Mouse (Mus musculus) liver, embryonic 14.5 days (tissue): Measurements from ENCODE around the gene Zfp423. TPM values are rescaled to one million over a fixed set of nuclear protein-coding genes. Genes with fewer than 3 reads are reported as not detected.

Experiments used
- ATAC-seq: fragments of 200-750 bp; cut with Nextera tagmentation; 2 replicates; pipeline ENCODE4 v1.8.0; 2017; ENCODE audit warnings: moderate number of reproducible peaks, mild to moderate bottlenecking, moderate library complexity; ENCODE audit not compliant: insufficient read depth
- DNase-seq, 3 experiments: peaks; one replicate each; pipeline ENCODE4 v3.0.0-alpha.2; 2012 to 2013; ENCODE audit warnings: low read depth in 3 of 3, low spot score in 3 of 3
- H3K27ac ChIP-seq: fragments of 300-500 bp; sonication (generic); 2 replicates; pipeline ENCODE4 v1.5.1; 2014; ENCODE audit warnings: moderate library complexity, mild to moderate bottlenecking, control low read depth, inconsistent platforms
- H3K27me3 ChIP-seq: fragments of 300-500 bp; sonication (generic); 2 replicates; pipeline ENCODE4 v1.6.1; 2014; ENCODE audit warnings: mild to moderate bottlenecking, low read length, moderate library complexity; ENCODE audit not compliant: control insufficient read depth, insufficient read depth
- H3K36me3 ChIP-seq: fragments of 300-500 bp; sonication (generic); replicated peaks from 2 replicates; pipeline ENCODE4 v1.6.1; 2014; ENCODE audit warnings: low read depth; ENCODE audit not compliant: control insufficient read depth, insufficient read depth
- H3K4me1 ChIP-seq, 2 experiments: fragments of 200-500 bp in 1 of 2; fragments of 300-500 bp in 1 of 2; sonication (generic) in 1 of 2; replicated peaks; 2 replicates each; pipeline ENCODE4 v1.6.1; 2012 to 2014; ENCODE audit warnings: antibody characterized with exemption in 1 of 2, inconsistent platforms in 1 of 2, low read length in 1 of 2; ENCODE audit not compliant: control insufficient read depth in 2 of 2, insufficient read depth in 2 of 2
- H3K4me2 ChIP-seq: fragments of 300-500 bp; sonication (generic); 2 replicates; pipeline ENCODE4 v1.6.1; 2014; ENCODE audit warnings: low read depth, mild to moderate bottlenecking, control low read depth, moderate library complexity
- H3K4me3 ChIP-seq, 2 experiments: fragments of 200-500 bp in 1 of 2; fragments of 300-500 bp in 1 of 2; sonication (generic) in 1 of 2; 2 replicates each; pipeline ENCODE4 v1.5.1; 2012 to 2014; ENCODE audit warnings: low read depth in 2 of 2, low read length in 2 of 2, mild to moderate bottlenecking in 2 of 2, control low read depth in 1 of 2, inconsistent platforms in 1 of 2, moderate library complexity in 1 of 2; ENCODE audit not compliant: insufficient read depth in 1 of 2
- H3K9ac ChIP-seq: fragments of 300-500 bp; sonication (generic); replicated peaks from 2 replicates; pipeline ENCODE4 v1.6.1; 2014; ENCODE audit warnings: mild to moderate bottlenecking, control low read depth, moderate library complexity
- H3K9me3 ChIP-seq: fragments of 300-500 bp; sonication (generic); 2 replicates; pipeline ENCODE4 v1.6.1; 2016; ENCODE audit warnings: low read length, mixed read lengths; ENCODE audit not compliant: control insufficient read depth
- CTCF ChIP-seq: IDR thresholded peaks from 2 replicates; pipeline ENCODE4 v1.5.1; 2016; ENCODE audit warnings: antibody characterized with exemption, low read depth, control low read depth
- EP300 ChIP-seq: IDR thresholded peaks from 2 replicates; pipeline ENCODE4 v1.6.1; 2016; ENCODE audit warnings: antibody characterized with exemption, low read depth
- WGBS: fragments of 180-500 bp; shearing (Covaris S2); extraction: QIAGEN DNeasy Blood & Tissue Kit; methylation state at CpG from one replicate; pipeline ENCODE4 v1.1.7; 2014; ENCODE audit not compliant: insufficient replicate concordance; 5-methylcytosine and 5-hydroxymethylcytosine counted together
- polyA plus RNA-seq, 2 experiments: library from polyadenylated mRNA; depleted of rRNA in 1 of 2; stranded (reverse) in 1 of 2; unstranded in 1 of 2; fragments of >200 nt; fragmentation: Nextera tagmentation in 1 of 2; extraction: Ambion mirVana in 1 of 2; gene quantifications; 2 replicates each; pipeline versions ENCODE4 v1.2.1 to v1.2.3; 2012 to 2014

The Zfp423 gene
- polyA plus RNA-seq, 2 experiments, result 0.52 to 0.60 TPM

DNA sequence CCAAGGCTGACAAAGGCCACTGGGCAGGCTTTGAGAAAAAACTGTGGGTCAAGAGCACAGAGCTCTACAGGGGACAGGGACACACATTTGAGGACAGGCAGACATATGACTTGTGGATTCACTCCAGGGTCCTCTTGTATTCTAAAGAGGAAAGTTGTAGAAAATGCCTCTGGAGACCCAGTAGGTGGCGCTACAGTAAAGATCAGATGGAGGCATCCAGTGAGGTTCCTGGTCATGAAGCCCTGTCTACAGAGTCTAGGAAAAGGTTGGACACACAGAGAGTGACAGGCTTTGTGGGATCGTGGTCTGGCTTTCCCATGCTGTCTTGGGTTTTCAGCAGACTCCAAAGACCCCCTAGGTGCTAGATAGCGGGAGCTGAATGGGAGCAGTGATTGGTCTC is 318.5 kb downstream of the Zfp423 start:
- H3K4me2 ChIP-seq, result no peak overlapping the region
- no peak overlapping the region for H3K27ac ChIP-seq
- no peak overlapping the region for H3K4me3 ChIP-seq
- H3K4me1 ChIP-seq, result no peaks in the 10 kb centered on the region
- ATAC-seq, result no peak
- WGBS, result 32% methylated on average over 3 of the region's 3 CpGs
- H3K9ac ChIP-seq, result no peak overlapping the region
- no peaks in the 10 kb centered on the region for H3K9me3 ChIP-seq
- no peaks in the 10 kb centered on the region for H3K36me3 ChIP-seq
- peak; percentile 33 for TF ChIP-seq CTCF
- no peak for TF ChIP-seq EP300
- H3K27me3 ChIP-seq, result no peaks in the 10 kb centered on the region
- DNase-seq, result no peak

DNA sequence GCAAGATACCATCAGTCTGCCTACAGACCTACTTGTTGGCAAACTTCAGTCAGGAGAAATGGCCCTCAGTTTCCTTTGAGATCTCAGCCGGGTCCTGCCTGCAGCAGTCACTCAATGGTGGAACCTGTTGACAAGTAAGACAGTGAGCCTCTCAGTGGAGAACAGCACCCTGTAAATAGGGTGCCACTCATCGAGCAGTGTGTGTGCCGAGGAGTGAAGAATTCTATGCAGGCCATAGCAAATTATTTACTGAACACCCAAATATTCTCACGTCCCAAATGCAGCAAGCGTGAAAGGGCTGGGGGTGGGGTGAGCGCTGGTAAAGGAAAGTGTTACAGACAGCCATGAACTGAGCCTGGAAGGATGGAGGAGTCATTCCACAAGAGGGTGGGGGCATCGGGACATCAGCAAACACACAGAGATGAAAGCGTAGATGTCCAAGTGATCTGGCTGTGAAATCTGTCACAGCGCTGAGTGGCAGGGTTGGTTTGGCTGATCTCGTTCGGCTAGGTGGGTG is 323.1 kb downstream of the Zfp423 start:
- WGBS, result 65% methylated on average over 11 of the region's 11 CpGs

DNA sequence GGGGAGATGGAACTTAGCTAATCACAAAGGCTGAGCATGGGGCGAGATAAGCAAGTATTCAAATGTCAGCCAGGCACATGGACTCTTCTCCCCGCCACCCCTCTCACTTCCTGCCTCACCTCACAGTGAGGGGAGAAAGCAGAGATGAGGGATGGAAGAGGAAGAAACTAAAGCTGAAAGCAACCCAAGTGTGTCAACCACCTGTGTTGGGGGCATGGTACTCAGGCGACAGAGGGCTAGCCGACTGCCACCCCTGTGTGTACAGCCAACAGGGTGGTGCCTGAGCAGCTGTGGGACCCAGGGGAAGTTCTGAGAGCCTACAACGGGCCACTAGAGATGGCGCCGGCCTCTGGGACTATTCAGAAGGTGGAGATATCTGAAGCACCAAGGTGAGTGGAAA is 327.6 kb downstream of the Zfp423 start:
- ATAC-seq (no peak), DNase-seq (no peak)
- no peaks in the 10 kb centered on the region for H3K27me3 ChIP-seq
- WGBS, result 57% methylated on average over 7 of the region's 7 CpGs
- TF ChIP-seq EP300, result no peak
- no peak for TF ChIP-seq CTCF
- H3K4me1 ChIP-seq, result no peaks in the 10 kb centered on the region
- no peak overlapping the region for H3K4me2 ChIP-seq
- no peaks in the 10 kb centered on the region for H3K36me3 ChIP-seq
- H3K9ac ChIP-seq, result no peak overlapping the region
- H3K9me3 ChIP-seq, result no peaks in the 10 kb centered on the region
- H3K4me3 ChIP-seq, result no peak overlapping the region
- H3K27ac ChIP-seq, result no peak overlapping the region

More for the DNA sequence above, 323.1 kb downstream of the Zfp423 start:
- no peak overlapping the region for H3K4me3 ChIP-seq
- H3K4me1 ChIP-seq, result no peaks in the 10 kb centered on the region
- DNase-seq, result no peak
- H3K9ac ChIP-seq, result no peak overlapping the region
- no peaks in the 10 kb centered on the region for H3K36me3 ChIP-seq
- TF ChIP-seq CTCF (no peak), EP300 (no peak)
- H3K27ac ChIP-seq, result no peak overlapping the region
- no peaks in the 10 kb centered on the region for H3K27me3 ChIP-seq
- H3K4me2 ChIP-seq, result no peak overlapping the region
- ATAC-seq, result no peak
- H3K9me3 ChIP-seq, result no peaks in the 10 kb centered on the region

DNA sequence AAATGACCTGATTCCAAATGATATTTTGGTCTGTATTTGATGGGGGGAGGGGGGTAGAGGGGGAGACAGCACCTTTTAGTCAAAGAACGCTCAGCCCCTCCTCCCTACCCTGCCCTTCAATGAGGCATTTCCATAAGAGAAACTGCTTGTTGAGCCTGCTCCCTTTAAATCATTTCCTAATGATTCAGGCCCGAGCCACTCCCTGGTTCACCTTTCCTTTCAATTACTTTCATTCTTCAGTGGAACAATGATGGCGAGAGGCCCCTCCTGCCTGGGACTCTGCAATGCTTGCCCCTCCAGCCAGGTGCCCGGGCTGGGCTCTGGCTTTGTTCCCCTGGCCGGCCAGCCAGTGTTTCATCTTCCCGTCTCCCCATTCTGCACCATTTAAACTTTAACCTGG is 329.7 kb downstream of the Zfp423 start:
- no peak for ATAC-seq
- Histone ChIP-seq H3K9me3 (no peaks in the 10 kb centered on the region), H3K4me3 (no peak overlapping the region), H3K27me3 (no peaks in the 10 kb centered on the region), H3K4me2 (no peak overlapping the region), H3K36me3 (no peaks in the 10 kb centered on the region), H3K9ac (no peak overlapping the region), H3K27ac (no peak overlapping the region), H3K4me1 (no peaks in the 10 kb centered on the region)
- DNase-seq, result no peak
- 26% methylated on average over 6 of the region's 6 CpGs for WGBS
- TF ChIP-seq EP300 (no peak), CTCF (no peak)

DNA sequence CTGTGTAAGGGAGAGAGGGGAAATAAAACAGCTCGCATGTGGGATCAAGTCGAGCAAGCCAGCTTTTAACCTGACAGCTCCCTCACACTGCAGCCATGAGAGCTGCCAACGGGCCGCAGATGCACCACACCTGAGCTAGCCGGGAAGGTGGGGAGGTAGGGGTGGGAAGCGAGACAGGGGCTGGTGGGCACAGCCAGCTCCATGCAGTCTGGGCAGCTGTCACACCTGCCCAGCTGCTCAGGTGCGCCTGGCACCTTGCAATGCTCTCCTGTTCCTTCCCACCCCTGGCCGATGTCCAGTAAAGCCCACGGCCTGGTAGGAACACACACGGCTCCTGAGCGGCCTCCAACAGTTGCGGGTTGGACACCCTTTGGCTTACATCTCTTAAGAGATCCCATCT is 338.2 kb downstream of the Zfp423 start:
- DNase-seq, result no peak
- Histone ChIP-seq H3K36me3 (no peaks in the 10 kb centered on the region), H3K27ac (no peak overlapping the region), H3K9me3 (no peaks in the 10 kb centered on the region), H3K4me2 (no peak overlapping the region), H3K27me3 (no peaks in the 10 kb centered on the region), H3K4me1 (no peaks in the 10 kb centered on the region), H3K9ac (no peak overlapping the region), H3K4me3 (no peak overlapping the region)
- WGBS, result 68% methylated on average over 12 of the region's 12 CpGs
- ATAC-seq, result no peak
- TF ChIP-seq EP300, result no peak
- TF ChIP-seq CTCF, result no peak
